Mouse (Mus musculus) midbrain, embryonic 10.5 days (tissue): ENCODE results near the gene Gramd1a. TPM values are rescaled to one million over a fixed set of nuclear protein-coding genes. Genes with fewer than 3 reads are reported as not detected.

ENCODE experiments used
- DNase-seq: peaks from one replicate; pipeline ENCODE4 v3.0.0-alpha.2; 2017; ENCODE audit warnings: low spot score
- H3K27ac ChIP-seq: fragments of 300-500 bp; sonication (generic); replicated peaks from 2 replicates; pipeline ENCODE4 v1.5.1; 2016; ENCODE audit warnings: mild to moderate bottlenecking
- H3K27me3 ChIP-seq: fragments of 300-500 bp; sonication (generic); 2 replicates; pipeline ENCODE4 v1.6.1; 2016; ENCODE audit warnings: low read depth, mild to moderate bottlenecking; ENCODE audit not compliant: poor library complexity, severe bottlenecking
- H3K36me3 ChIP-seq: fragments of 300-500 bp; sonication (generic); 2 replicates; pipeline ENCODE4 v1.6.1; 2016; ENCODE audit warnings: mild to moderate bottlenecking, moderate library complexity
- H3K4me1 ChIP-seq: fragments of 300-500 bp; sonication (generic); 2 replicates; pipeline ENCODE4 v1.6.1; 2016
- H3K4me3 ChIP-seq: fragments of 300-500 bp; sonication (generic); 2 replicates; pipeline ENCODE4 v1.5.1; 2016; ENCODE audit warnings: mild to moderate bottlenecking, moderate library complexity
- H3K9me3 ChIP-seq: fragments of 300-500 bp; sonication (generic); replicated peaks from 2 replicates; pipeline ENCODE4 v1.6.1; 2016; ENCODE audit warnings: mild to moderate bottlenecking
- WGBS: fragments of 180-500 bp; shearing (Covaris S2); methylation state at CpG from one replicate; pipeline ENCODE4 v1.1.7; 2016; 5-methylcytosine and 5-hydroxymethylcytosine counted together
- polyA plus RNA-seq: library from polyadenylated mRNA; unstranded; fragments of >200 nt; fragmentation: Nextera tagmentation; extraction: Ambion mirVana; gene quantifications from 2 replicates; pipeline ENCODE4 v1.2.1, GENCODE M21; 2016

The Gramd1a gene
- polyA plus RNA-seq, 1 experiment from 2014 or later: 90.0 TPM

DNA sequence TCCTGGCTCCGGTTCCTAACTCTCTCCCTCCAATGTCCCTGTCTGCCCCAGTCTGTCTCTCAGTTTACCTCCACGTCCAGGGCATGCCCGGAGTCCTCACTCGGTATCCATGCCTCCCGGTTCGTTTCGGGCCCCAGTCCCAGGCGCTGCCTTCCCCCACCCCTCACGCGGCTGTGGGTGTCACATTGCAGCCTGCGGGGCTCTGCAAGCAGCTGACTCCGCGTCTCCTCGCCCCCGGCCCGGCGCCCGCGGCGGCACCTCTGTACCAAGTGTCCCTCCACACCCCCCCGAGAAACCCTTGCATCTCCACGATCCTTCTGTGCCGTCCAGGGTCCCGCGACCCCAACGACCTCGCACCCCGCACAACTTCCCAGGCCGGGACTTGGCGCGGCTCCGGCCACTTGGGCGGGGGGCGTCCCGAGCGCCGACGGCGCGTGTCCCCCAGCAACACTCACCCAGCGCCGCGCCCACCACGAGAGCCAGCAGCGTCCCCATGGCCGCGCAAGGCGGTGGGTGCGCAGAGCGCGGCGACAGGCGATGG is 29.4 kb downstream of the Gramd1a start:
- H3K27ac ChIP-seq: peak overlapping the region; percentile 42
- peaks cover 33% of the 10 kb centered on the region for H3K36me3 ChIP-seq
- H3K4me1 ChIP-seq: peaks cover 16% of the 10 kb centered on the region
- peaks cover 56% of the 10 kb centered on the region for H3K27me3 ChIP-seq
- H3K9me3 ChIP-seq: no peaks in the 10 kb centered on the region
- peak; percentile 27 for DNase-seq
- 1% methylated on average over 53 of the region's 53 CpGs for WGBS
- peak overlapping the region; percentile 63 for H3K4me3 ChIP-seq

GRCm38 (mm10) chr7:31125116-31125515 is 30.6 kb downstream of the Gramd1a start:
- no peaks in the 10 kb centered on the region for H3K9me3 ChIP-seq
- DNase-seq: no peak
- peaks cover 21% of the 10 kb centered on the region for H3K36me3 ChIP-seq
- H3K4me1 ChIP-seq: peaks cover 16% of the 10 kb centered on the region
- WGBS: 86% methylated on average over 13 of the region's 13 CpGs
- H3K4me3 ChIP-seq: no peak overlapping the region
- H3K27ac ChIP-seq: no peak overlapping the region
- H3K27me3 ChIP-seq: peaks cover 56% of the 10 kb centered on the region

GRCm38 (mm10) chr7:31124381-31124780 is 31.3 kb downstream of the Gramd1a start:
- Histone ChIP-seq H3K27ac (no peak overlapping the region), H3K4me1 (peaks cover 16% of the 10 kb centered on the region), H3K4me3 (no peak overlapping the region), H3K36me3 (peaks cover 14% of the 10 kb centered on the region), H3K9me3 (no peaks in the 10 kb centered on the region), H3K27me3 (peaks cover 55% of the 10 kb centered on the region)
- WGBS: 84% methylated on average over 5 of the region's 5 CpGs
- DNase-seq: no peak

DNA sequence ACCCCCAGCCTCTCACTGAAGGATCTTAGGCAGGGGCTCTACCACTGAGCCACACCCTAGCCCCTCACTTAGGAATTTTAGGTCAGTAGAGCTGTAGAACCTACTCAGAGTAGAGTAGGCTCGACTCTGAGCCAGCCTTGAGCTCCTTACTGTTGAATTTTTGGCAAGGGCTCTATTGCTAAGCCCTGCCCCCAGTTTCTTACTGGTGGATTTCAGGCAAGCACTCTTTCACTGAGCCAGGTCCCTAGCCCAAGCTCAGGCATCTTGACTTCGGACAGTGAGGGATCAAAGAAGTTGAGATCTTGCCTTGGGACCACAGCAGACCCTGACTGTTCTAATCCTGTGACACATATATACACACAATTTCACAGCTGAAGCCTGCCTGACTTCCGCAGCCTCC is 32.0 kb downstream of the Gramd1a start:
- WGBS: 87% methylated on average over 3 of the region's 3 CpGs

GRCm38 (mm10) chr7:31122641-31123631 is 32.8 kb downstream of the Gramd1a start:
- peaks cover 16% of the 10 kb centered on the region for H3K4me1 ChIP-seq
- H3K9me3 ChIP-seq: no peaks in the 10 kb centered on the region
- 92% methylated on average over 16 of the region's 16 CpGs for WGBS
- no peak for DNase-seq
- peaks cover 40% of the 10 kb centered on the region for H3K27me3 ChIP-seq
- no peaks in the 10 kb centered on the region for H3K36me3 ChIP-seq
- H3K27ac ChIP-seq: no peak overlapping the region
- no peak overlapping the region for H3K4me3 ChIP-seq

More for the DNA sequence above, 32.0 kb downstream of the Gramd1a start:
- Histone ChIP-seq H3K4me3 (no peak overlapping the region), H3K36me3 (peaks cover 7% of the 10 kb centered on the region), H3K9me3 (no peaks in the 10 kb centered on the region), H3K27ac (no peak overlapping the region), H3K4me1 (peaks cover 16% of the 10 kb centered on the region), H3K27me3 (peaks cover 48% of the 10 kb centered on the region)
- no peak for DNase-seq

GRCm38 (mm10) chr7:31119556-31119955 is 36.1 kb downstream of the Gramd1a start:
- H3K4me3 ChIP-seq: no peak overlapping the region
- H3K36me3 ChIP-seq: no peaks in the 10 kb centered on the region
- H3K4me1 ChIP-seq: peaks cover 25% of the 10 kb centered on the region
- peaks cover 23% of the 10 kb centered on the region for H3K27me3 ChIP-seq
- H3K9me3 ChIP-seq: no peaks in the 10 kb centered on the region
- DNase-seq: no peak
- 85% methylated on average over 5 of the region's 5 CpGs for WGBS
- no peak overlapping the region for H3K27ac ChIP-seq

DNA sequence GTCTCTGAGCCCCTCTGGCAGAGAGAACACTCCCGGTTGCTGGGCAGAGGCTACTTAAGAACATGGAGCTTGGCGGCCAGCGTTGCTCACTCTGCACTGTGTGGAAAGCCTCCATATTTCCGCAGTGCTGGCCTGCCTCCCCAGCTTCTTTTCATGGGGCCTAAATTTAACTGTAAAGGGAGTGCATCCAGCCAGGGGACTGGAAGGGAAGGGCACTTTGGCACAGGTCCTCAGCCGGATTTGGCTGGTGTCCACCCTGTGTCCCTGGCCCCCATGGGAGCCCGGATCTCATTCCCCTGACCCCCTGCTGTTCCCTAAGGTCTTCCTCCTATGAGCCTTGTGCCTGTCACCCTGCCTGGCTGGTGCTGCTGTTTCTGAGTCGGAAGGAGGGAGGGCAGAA is 37.2 kb downstream of the Gramd1a start:
- WGBS: 81% methylated on average over 7 of the region's 7 CpGs
- Histone ChIP-seq H3K4me1 (peaks cover 25% of the 10 kb centered on the region), H3K27me3 (peaks cover 21% of the 10 kb centered on the region), H3K27ac (no peak overlapping the region), H3K9me3 (no peaks in the 10 kb centered on the region), H3K36me3 (no peaks in the 10 kb centered on the region), H3K4me3 (no peak overlapping the region)
- DNase-seq: no peak

GRCm38 (mm10) chr7:31117465-31117864 is 38.2 kb downstream of the Gramd1a start:
- Histone ChIP-seq H3K27ac (no peak overlapping the region), H3K4me3 (no peak overlapping the region), H3K36me3 (no peaks in the 10 kb centered on the region), H3K4me1 (peaks cover 25% of the 10 kb centered on the region), H3K9me3 (no peaks in the 10 kb centered on the region), H3K27me3 (peaks cover 21% of the 10 kb centered on the region)
- WGBS: 93% methylated on average over 11 of the region's 11 CpGs
- DNase-seq: no peak

- 44% methylated on average over 16 of the region's 16 CpGs for WGBS
- Histone ChIP-seq H3K27ac (peak overlapping the region; percentile 57; the same call in 1 of the 2 replicates), H3K4me3 (peak overlapping the region; percentile 30)
These were observed 39.0 kb downstream of the Gramd1a start for GRCm38 (mm10) chr7:31116721-31117145.

DNA sequence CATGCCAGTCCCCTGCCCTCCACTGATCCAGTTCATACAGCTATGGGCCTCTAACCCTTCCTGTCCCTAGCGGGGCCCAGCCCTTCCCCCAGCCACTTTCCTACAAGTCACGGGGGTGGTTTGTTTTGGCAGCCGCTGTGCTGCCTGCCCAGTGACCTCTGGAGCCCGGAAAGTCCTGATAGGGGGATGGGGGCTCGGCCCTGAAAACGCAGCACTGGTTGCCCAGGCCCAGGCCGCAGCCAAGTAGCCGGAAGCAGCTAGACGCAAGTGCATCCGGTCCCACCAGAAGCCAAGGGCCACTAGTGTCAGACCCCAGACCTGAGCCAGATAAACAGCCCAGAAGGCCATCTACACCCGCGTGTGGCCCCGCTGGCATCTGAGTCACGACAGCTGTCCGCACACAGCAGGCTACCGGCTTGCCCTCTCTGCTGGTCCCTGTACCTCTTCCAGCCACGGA is 40.1 kb downstream of the Gramd1a start:
- DNase-seq: peak; percentile 45
- no peak overlapping the region for H3K4me3 ChIP-seq
- peaks cover 38% of the 10 kb centered on the region for H3K4me1 ChIP-seq
- no peaks in the 10 kb centered on the region for H3K36me3 ChIP-seq
- peaks cover 21% of the 10 kb centered on the region for H3K27me3 ChIP-seq
- peak overlapping the region; percentile 43 for H3K27ac ChIP-seq
- 34% methylated on average over 17 of the region's 17 CpGs for WGBS
- H3K9me3 ChIP-seq: no peaks in the 10 kb centered on the region

More at GRCm38 (mm10) chr7:31116721-31117145, 39.0 kb downstream of the Gramd1a start:
- peaks cover 31% of the 10 kb centered on the region for H3K4me1 ChIP-seq
- H3K36me3 ChIP-seq: no peaks in the 10 kb centered on the region
- H3K27me3 ChIP-seq: peaks cover 21% of the 10 kb centered on the region
- no peaks in the 10 kb centered on the region for H3K9me3 ChIP-seq
- DNase-seq: no peak

DNA sequence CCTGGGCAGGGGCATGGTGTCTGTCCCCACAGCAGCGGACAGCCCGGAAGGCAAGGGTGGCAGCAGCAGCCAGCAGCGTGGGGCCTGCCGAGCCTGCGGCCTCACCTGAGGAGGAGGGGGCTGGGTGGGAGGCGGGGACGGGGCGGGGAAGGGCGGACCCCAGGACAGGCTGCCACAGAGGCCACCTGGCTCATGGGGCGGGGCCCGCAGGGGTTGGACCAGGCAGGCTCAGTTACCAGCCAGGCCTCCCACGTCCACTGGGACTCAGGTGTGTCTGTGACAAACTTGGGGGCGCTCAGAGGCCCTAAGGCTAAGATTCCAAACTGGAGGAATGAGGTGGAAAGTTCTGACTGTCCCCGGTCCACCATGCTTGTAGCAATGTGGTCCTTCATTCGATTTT is 40.5 kb downstream of the Gramd1a start, which contains the start of gene Hpn:
Hpn (minus strand) TSS at position 109 of the 400 bp plus-strand sequence.
- Histone ChIP-seq H3K4me3 (no peak within 1 kb of the TSS), H3K4me1 (peaks cover 38% of the 10 kb centered on the region), H3K27me3 (peaks cover 21% of the 10 kb centered on the region), H3K9me3 (no peaks in the 10 kb centered on the region), H3K27ac (peak within 1 kb of the TSS; percentile 43), H3K36me3 (no peaks in the 10 kb centered on the region)
- no peak for DNase-seq
- 13% methylated on average over 15 of the region's 15 CpGs for WGBS

- no peak for DNase-seq
- Histone ChIP-seq H3K4me3 (no peak overlapping the region), H3K36me3 (no peaks in the 10 kb centered on the region), H3K27ac (no peak overlapping the region), H3K27me3 (peaks cover 21% of the 10 kb centered on the region), H3K4me1 (peaks cover 38% of the 10 kb centered on the region), H3K9me3 (no peaks in the 10 kb centered on the region)
- 54% methylated on average over 10 of the region's 10 CpGs for WGBS
These were observed 41.0 kb downstream of the Gramd1a start for GRCm38 (mm10) chr7:31114646-31115045.

GRCm38 (mm10) chr7:31113800-31114199 is 41.9 kb downstream of the Gramd1a start:
- no peaks in the 10 kb centered on the region for H3K9me3 ChIP-seq
- peaks cover 21% of the 10 kb centered on the region for H3K27me3 ChIP-seq
- no peak for DNase-seq
- peaks cover 38% of the 10 kb centered on the region for H3K4me1 ChIP-seq
- H3K4me3 ChIP-seq: no peak overlapping the region
- H3K27ac ChIP-seq: no peak overlapping the region
- no peaks in the 10 kb centered on the region for H3K36me3 ChIP-seq
- WGBS: 78% methylated on average over 6 of the region's 6 CpGs
